Mouse (Mus musculus) embryo, embryonic 10 days (tissue): ENCODE measurements around the gene Mindy4b-ps.
A peak's percentile ranks its signal among the peaks of the same experiment; 100 is the strongest.

Experiments used
- DNase-seq: peaks from one replicate; pipeline ENCODE4 v3.0.0-alpha.2; 2015; ENCODE audit warnings: low spot score

Gene Mindy4b-ps

GRCm38 (mm10) chr3:58784219-58785092, 37.7 kb downstream of the Mindy4b-ps start:
- DNase-seq: peak; percentile 51

- no peak for DNase-seq
Observed at GRCm38 (mm10) chr3:58783602-58784218, 38.4 kb downstream of the Mindy4b-ps start.

- no peak for DNase-seq
Observed at GRCm38 (mm10) chr3:58756429-58756828, 65.7 kb downstream of the Mindy4b-ps start.

GRCm38 (mm10) chr3:58755769-58756168, 66.3 kb downstream of the Mindy4b-ps start:
- no peak for DNase-seq

GRCm38 (mm10) chr3:58754361-58754760, 67.8 kb downstream of the Mindy4b-ps start:
- DNase-seq: no peak

- DNase-seq: no peak
Observed at GRCm38 (mm10) chr3:58751818-58752620, 70.1 kb downstream of the Mindy4b-ps start.

- DNase-seq: no peak
Observed at GRCm38 (mm10) chr3:58748724-58749123, 73.4 kb downstream of the Mindy4b-ps start.

- DNase-seq: no peak
Observed at GRCm38 (mm10) chr3:58747924-58748323, 74.2 kb downstream of the Mindy4b-ps start.

- no peak for DNase-seq
Observed at GRCm38 (mm10) chr3:58739536-58739935, 82.6 kb downstream of the Mindy4b-ps start.
